Mouse (Mus musculus): ENCODE measurements around the gene Isg15.

DNA sequence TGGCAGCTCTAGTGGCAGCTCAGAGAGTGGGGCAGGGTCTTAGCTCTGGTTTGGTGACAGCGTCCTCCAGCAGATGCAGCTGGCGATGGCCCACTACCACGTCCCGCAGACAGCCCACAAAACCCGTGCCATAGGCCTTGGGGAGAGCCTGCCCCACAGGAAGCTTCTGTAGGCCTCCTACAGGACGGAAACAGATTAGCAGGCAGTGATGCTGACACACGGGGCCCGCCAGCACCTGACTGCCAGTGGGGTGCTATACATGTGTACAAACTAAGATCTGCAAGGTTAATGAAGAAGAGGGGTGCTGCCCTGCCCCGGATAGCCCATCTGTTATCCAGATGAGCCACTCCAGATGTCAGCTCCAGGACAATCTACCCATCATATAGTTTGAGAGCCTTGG, 34.1 kb downstream of the Isg15 start:
- TF ChIP-seq POLR2A (IDR thresholded peaks at IDR 0.05; ENCODE audit: extremely low read depth, insufficient read depth, low read length), result no peak
- TF ChIP-seq CTCF (IDR thresholded peaks at IDR 0.05; ENCODE audit: extremely low read depth, insufficient read depth, low read length), result no peak

Measured in cortical plate, adult 2 months (tissue).